ENCODE assay signal across 10 mouse cellular contexts in the genomic region with DNA sequence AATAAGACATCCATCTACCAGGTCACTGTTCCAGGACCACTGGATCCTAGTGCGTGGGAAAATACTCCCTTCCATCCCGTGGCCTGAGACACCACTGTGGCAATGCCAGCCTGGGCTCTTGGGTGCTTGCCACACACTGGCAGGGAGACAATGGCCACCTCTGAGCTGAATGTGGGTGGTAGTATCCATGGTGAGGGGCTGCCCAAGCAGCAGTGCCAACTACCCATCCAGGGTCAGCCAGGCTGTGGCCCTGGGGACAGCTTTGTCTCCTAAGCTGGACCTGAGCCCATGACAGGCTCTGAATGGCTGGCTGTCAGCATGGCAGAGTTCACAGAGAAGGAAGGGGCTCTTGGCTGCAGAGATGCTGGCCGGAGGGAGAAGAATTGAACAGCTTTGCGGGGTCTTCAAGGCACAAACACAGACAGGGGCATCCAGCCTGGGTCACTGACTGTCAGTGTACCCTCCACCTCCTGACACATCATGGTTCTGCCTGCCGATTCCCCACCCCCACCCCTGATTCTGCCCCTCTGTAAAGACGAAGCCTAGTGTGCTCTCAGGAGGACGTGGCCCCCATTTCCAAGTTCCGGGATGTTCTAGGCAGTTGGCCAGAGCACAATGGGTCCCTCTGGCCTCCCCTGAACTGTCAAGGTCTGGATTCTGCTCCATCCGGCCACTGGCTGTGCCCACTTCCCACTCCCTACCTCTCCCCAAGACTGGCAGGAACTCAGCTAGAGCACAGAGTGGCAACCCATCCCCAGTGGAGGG. TPM values are rescaled to one million over a fixed set of nuclear protein-coding genes. Genes with fewer than 3 reads are reported as not detected.
DNase-seq lines count a peak whose midpoint lies in the region; ATAC-seq lines count a peak whose summit lies in the region.
"Had no signal": no experiment of that assay in that cellular context is flagged by ENCODE, and none has a peak within 500 bp of the region (broad histone marks: within the 10 kb centered on the region; RNA-seq: fewer than 3 reads in every experiment).

No protein-coding gene starts in this region.

- 78% methylated on average over 9 of the region's 9 CpGs for WGBS in midbrain, embryonic 11.5 days

- H3K36me3 ChIP-seq in midbrain, embryonic 11.5 days (ENCODE audit: control insufficient read depth, insufficient read depth, low read length) = no peaks in the 10 kb centered on the region
- H3K36me3 ChIP-seq: stomach, embryonic 15.5 days had no signal

- no peak overlapping the region for H3K27ac ChIP-seq in midbrain, embryonic 11.5 days (ENCODE audit: low read depth, low read length)
- H3K27ac ChIP-seq: stomach, embryonic 15.5 days had no signal

- no peak for ATAC-seq in midbrain, embryonic 11.5 days (ENCODE audit: low FRiP score)

- H3K4me2 ChIP-seq in midbrain, embryonic 11.5 days = no peak overlapping the region
- H3K4me2 ChIP-seq: stomach, embryonic 15.5 days had no signal

- H3K9me3 ChIP-seq in midbrain, embryonic 11.5 days (ENCODE audit: control insufficient read depth, low read length) = no peaks in the 10 kb centered on the region
- H3K9me3 ChIP-seq: megakaryocyte, embryonic 14.5 days; stomach, embryonic 15.5 days had no signal

- no peak overlapping the region for H3K9ac ChIP-seq in midbrain, embryonic 11.5 days (ENCODE audit: low read length)
- H3K9ac ChIP-seq: stomach, embryonic 15.5 days had no signal

- no peaks in the 10 kb centered on the region for H3K27me3 ChIP-seq in midbrain, embryonic 11.5 days (ENCODE audit: control insufficient read depth, insufficient read depth, low read length)
- H3K27me3 ChIP-seq: stomach, embryonic 15.5 days had no signal

- no peaks in the 10 kb centered on the region for H3K4me1 ChIP-seq in midbrain, embryonic 11.5 days (ENCODE audit: control insufficient read depth, insufficient read depth, low read length)
- H3K4me1 ChIP-seq: stomach, embryonic 15.5 days had no signal

- DNase-seq in cerebellum, adult 18-20 months = peak; percentile 33 to 34
- DNase-seq in cerebellum, postnatal 14 days = peak; percentile 63 to 67
- peak; percentile 54 to 70 for DNase-seq in layer of hippocampus, adult 18-20 months (ENCODE audit: low spot score in 2 of 2)
- DNase-seq in midbrain, embryonic 11.5 days (ENCODE audit: low spot score, missing footprints) = peak; percentile 62
- DNase-seq in ovary, postnatal 10 days (ENCODE audit: low spot score) = no peak
- DNase-seq in ovary, postnatal 14 days (ENCODE audit: low spot score) = no peak
- no peak for DNase-seq in thymus, adult 18-20 months

- H3K4me3 ChIP-seq in midbrain, embryonic 11.5 days (ENCODE audit: low read depth, low read length) = no peak overlapping the region
- H3K4me3 ChIP-seq: megakaryocyte, embryonic 14.5 days; stomach, embryonic 15.5 days had no signal

RNA-seq across cellular contexts. Expression of a gene that starts 21.9 kb away (rescaled TPM):
- not detected for total RNA-seq in layer of hippocampus, adult 18-20 months (2021)
- 0.39 TPM in 1 of 2 replicates, not detected in the other for polyA plus RNA-seq in midbrain, embryonic 11.5 days (2014; fragmentation: Nextera tagmentation; extraction: Ambion mirVana)
- polyA plus RNA-seq: kidney, embryonic 14.5 days had no signal

RNA-seq across cellular contexts. Expression of a gene that starts 37.6 kb away (rescaled TPM):
- 10 to 100 TPM; 18.4 to 18.8 TPM for total RNA-seq in layer of hippocampus, adult 18-20 months (2021)
- polyA plus RNA-seq in midbrain, embryonic 11.5 days (2014; fragmentation: Nextera tagmentation; extraction: Ambion mirVana) = 7.9 and 9.1 TPM in 2 replicates

Comparison
In these comparisons a context has a peak if more than half of its experiments do, and no peak if none do; other contexts are left out.
1. DNase-seq: peak in cerebellum, adult 18-20 months (2 of 2), cerebellum, postnatal 14 days (2 of 2), layer of hippocampus, adult 18-20 months (2 of 2) and midbrain, embryonic 11.5 days (single experiment); none in ovary, postnatal 10 days (single experiment), ovary, postnatal 14 days (single experiment) and thymus, adult 18-20 months (0 of 2).